Mouse (Mus musculus) midbrain, embryonic 10.5 days (tissue): Measurements from ENCODE around the gene Bdnf. TPM values are rescaled to one million over a fixed set of nuclear protein-coding genes. Genes with fewer than 3 reads are reported as not detected.

Experiments
- DNase-seq: peaks from one replicate; pipeline ENCODE4 v3.0.0-alpha.2; 2017; ENCODE audit warnings: low spot score
- H3K27ac ChIP-seq: fragments of 300-500 bp; sonication (generic); replicated peaks from 2 replicates; pipeline ENCODE4 v1.5.1; 2016; ENCODE audit warnings: mild to moderate bottlenecking
- H3K27me3 ChIP-seq: fragments of 300-500 bp; sonication (generic); 2 replicates; pipeline ENCODE4 v1.6.1; 2016; ENCODE audit warnings: low read depth, mild to moderate bottlenecking; ENCODE audit not compliant: poor library complexity, severe bottlenecking
- H3K36me3 ChIP-seq: fragments of 300-500 bp; sonication (generic); 2 replicates; pipeline ENCODE4 v1.6.1; 2016; ENCODE audit warnings: mild to moderate bottlenecking, moderate library complexity
- H3K4me1 ChIP-seq: fragments of 300-500 bp; sonication (generic); 2 replicates; pipeline ENCODE4 v1.6.1; 2016
- H3K4me3 ChIP-seq: fragments of 300-500 bp; sonication (generic); 2 replicates; pipeline ENCODE4 v1.5.1; 2016; ENCODE audit warnings: mild to moderate bottlenecking, moderate library complexity
- H3K9me3 ChIP-seq: fragments of 300-500 bp; sonication (generic); replicated peaks from 2 replicates; pipeline ENCODE4 v1.6.1; 2016; ENCODE audit warnings: mild to moderate bottlenecking
- WGBS: fragments of 180-500 bp; shearing (Covaris S2); methylation state at CpG from one replicate; pipeline ENCODE4 v1.1.7; 2016; 5-methylcytosine and 5-hydroxymethylcytosine counted together
- polyA plus RNA-seq: library from polyadenylated mRNA; unstranded; fragments of >200 nt; fragmentation: Nextera tagmentation; extraction: Ambion mirVana; gene quantifications from 2 replicates; pipeline ENCODE4 v1.2.1, GENCODE M21; 2016

The Bdnf gene
- polyA plus RNA-seq, 1 experiment from 2014 or later: 1.6 TPM

- H3K36me3 ChIP-seq: no peaks in the 10 kb centered on the region
- no peak overlapping the region for H3K27ac ChIP-seq
- no peak overlapping the region for H3K4me3 ChIP-seq
- WGBS: 94% methylated on average over 1 of the region's 1 CpGs
- DNase-seq: no peak
- H3K27me3 ChIP-seq: no peaks in the 10 kb centered on the region
- no peaks in the 10 kb centered on the region for H3K9me3 ChIP-seq
- peaks cover 3% of the 10 kb centered on the region; the same call in 1 of the 2 replicates for H3K4me1 ChIP-seq
Measured at GRCm38 (mm10) chr2:109750484-109750883, 76.0 kb downstream of the Bdnf start.

- DNase-seq: no peak
- no peaks in the 10 kb centered on the region for H3K27me3 ChIP-seq
- H3K4me1 ChIP-seq: 0 out of 2 replicates have a peak, but pooled peaks cover 3% of the 10 kb centered on the region
- no peaks in the 10 kb centered on the region for H3K9me3 ChIP-seq
- no peak overlapping the region for H3K27ac ChIP-seq
- H3K36me3 ChIP-seq: no peaks in the 10 kb centered on the region
- no peak overlapping the region for H3K4me3 ChIP-seq
- 91% methylated on average over 2 of the region's 2 CpGs for WGBS
Measured at GRCm38 (mm10) chr2:109756305-109756704, 81.8 kb downstream of the Bdnf start.

GRCm38 (mm10) chr2:109766772-109767171, 92.3 kb downstream of the Bdnf start:
- no peak overlapping the region for H3K27ac ChIP-seq
- H3K4me1 ChIP-seq: no peaks in the 10 kb centered on the region
- H3K9me3 ChIP-seq: no peaks in the 10 kb centered on the region
- no peak overlapping the region for H3K4me3 ChIP-seq
- DNase-seq: no peak
- no peaks in the 10 kb centered on the region for H3K27me3 ChIP-seq
- no peaks in the 10 kb centered on the region for H3K36me3 ChIP-seq
- WGBS: 91% methylated on average over 2 of the region's 2 CpGs

- Histone ChIP-seq H3K4me1 (no peaks in the 10 kb centered on the region), H3K27me3 (no peaks in the 10 kb centered on the region), H3K36me3 (no peaks in the 10 kb centered on the region), H3K9me3 (no peaks in the 10 kb centered on the region), H3K4me3 (no peak overlapping the region), H3K27ac (no peak overlapping the region)
- no peak for DNase-seq
- WGBS: 90% methylated on average over 3 of the region's 3 CpGs
Measured at GRCm38 (mm10) chr2:109768814-109769213, 94.3 kb downstream of the Bdnf start.

- H3K27ac ChIP-seq: no peak overlapping the region
Measured at GRCm38 (mm10) chr2:109776374-109776773, 101.9 kb downstream of the Bdnf start.

More at GRCm38 (mm10) chr2:109776374-109776773, 101.9 kb downstream of the Bdnf start:
- H3K36me3 ChIP-seq: no peaks in the 10 kb centered on the region
- no peak overlapping the region for H3K4me3 ChIP-seq
- 58% methylated on average over 6 of the region's 6 CpGs for WGBS
- no peaks in the 10 kb centered on the region for H3K9me3 ChIP-seq
- H3K4me1 ChIP-seq: peaks cover 4% of the 10 kb centered on the region; the same call in 1 of the 2 replicates
- no peak for DNase-seq
- no peaks in the 10 kb centered on the region for H3K27me3 ChIP-seq

Other genes with a start within 250 kb of the Bdnf start
- 101 and 121 TPM in 2 replicates for gene Lin7c, start 216.2 kb downstream of the Bdnf start, polyA plus RNA-seq
- gene Lgr4, start 242.9 kb downstream of the Bdnf start, polyA plus RNA-seq: 12.7 and 14.3 TPM in 2 replicates